Comparison of ENCODE assay signal across 7 mouse cellular contexts in the genomic region with DNA sequence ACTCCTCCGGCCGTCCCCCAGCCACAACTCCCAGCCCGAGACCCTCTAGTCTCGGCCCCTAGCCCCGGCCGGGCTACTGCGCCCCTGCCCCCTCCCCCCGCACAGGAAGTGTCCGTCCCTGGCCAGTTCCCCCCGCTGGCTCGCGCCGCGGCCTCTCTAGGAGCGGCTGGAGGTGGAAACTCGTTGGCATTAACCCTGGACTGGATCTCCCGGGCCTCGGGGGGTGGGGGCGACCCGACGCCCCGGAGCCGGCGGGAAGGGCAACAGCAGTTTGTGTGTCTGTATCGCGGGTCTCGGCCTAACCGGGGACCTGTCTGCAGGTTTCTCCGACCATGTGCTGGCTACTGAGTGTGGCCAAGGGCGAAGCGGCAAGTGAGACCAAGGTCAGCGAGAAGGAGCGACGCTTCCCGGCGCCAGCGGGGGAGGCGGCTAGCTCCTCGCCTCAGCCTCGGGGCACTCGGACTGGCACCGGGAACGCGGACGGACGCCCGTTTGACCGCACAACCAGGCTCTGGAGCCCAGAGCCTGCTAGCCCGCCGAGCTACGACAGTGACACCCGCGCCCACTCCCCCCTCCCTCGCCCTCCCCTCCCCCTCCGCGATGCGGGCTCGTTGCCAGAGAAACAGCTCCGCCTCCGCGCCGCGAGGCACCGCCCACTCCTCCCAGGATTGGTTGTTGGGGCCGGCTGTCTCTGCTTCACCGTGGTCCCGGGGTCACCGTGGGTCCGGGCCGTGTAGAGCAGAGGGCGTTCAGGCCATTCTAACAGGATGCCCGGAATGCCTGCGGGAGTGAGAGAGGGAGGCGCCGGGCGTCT. TPM values are rescaled to one million over a fixed set of nuclear protein-coding genes. Genes with fewer than 3 reads are reported as not detected.
DNase-seq lines count a peak whose midpoint lies in the region; ATAC-seq and TF ChIP-seq lines count a peak whose summit lies in the region.

TSS of gene Zfp768 (minus strand) at position 78 of the 814 bp plus-strand sequence.

- peak; percentile 84 for TF ChIP-seq POLR2A in small intestine, adult 2 months (IDR thresholded peaks at IDR 0.05; ENCODE audit: low read depth, low read length)

- intact Hi-C loops in left cerebral cortex, postnatal 4 days (cut with DNase I), result no loop called here

- H3K27ac ChIP-seq in intestine, postnatal 0 days (ENCODE audit: low read depth, low read length), result peak within 1 kb of the TSS; percentile 99
- peak within 1 kb of the TSS; percentile 93 for H3K27ac ChIP-seq in midbrain, embryonic 12.5 days (replicated peaks)
- peak within 1 kb of the TSS; percentile 96 for H3K27ac ChIP-seq in small intestine, adult 2 months (ENCODE audit: insufficient read depth, low read depth, low read length)

- H3K9ac ChIP-seq in intestine, postnatal 0 days (ENCODE audit: low read depth, low read length), result peak within 1 kb of the TSS; percentile 85
- peak within 1 kb of the TSS; percentile 94 for H3K9ac ChIP-seq in midbrain, embryonic 12.5 days (replicated peaks)

- peaks cover 8% of the 10 kb centered on the region; the same call in 1 of the 2 replicates for H3K36me3 ChIP-seq in intestine, postnatal 0 days (ENCODE audit: control insufficient read depth, insufficient read depth)
- H3K36me3 ChIP-seq in midbrain, embryonic 12.5 days, result peaks cover 24% of the 10 kb centered on the region
- H3K36me3 ChIP-seq in small intestine, adult 2 months (ENCODE audit: control insufficient read depth, insufficient read depth, low read length), result peaks cover 14% of the 10 kb centered on the region

- peak; percentile 89 for DNase-seq in adrenal gland, adult 8-10 months
- DNase-seq in embryo, embryonic 9.5 days (ENCODE audit: extremely low spot score), result peak; percentile 98
- DNase-seq in gonadal fat pad, adult 2 months (ENCODE audit: low read depth), result no peak
- peak; percentile 96 for DNase-seq in left cerebral cortex, postnatal 4 days

- H3K9me3 ChIP-seq in intestine, postnatal 0 days (ENCODE audit: control insufficient read depth), result no peaks in the 10 kb centered on the region
- no peaks in the 10 kb centered on the region for H3K9me3 ChIP-seq in midbrain, embryonic 12.5 days

- peak within 1 kb of the TSS; percentile 75 for H3K4me3 ChIP-seq in intestine, postnatal 0 days (ENCODE audit: low read depth, low read length)
- peak within 1 kb of the TSS; percentile 95 for H3K4me3 ChIP-seq in midbrain, embryonic 12.5 days
- peak within 1 kb of the TSS; percentile 84 for H3K4me3 ChIP-seq in small intestine, adult 2 months (ENCODE audit: low read depth, low read length)

- WGBS in intestine, postnatal 0 days, result under 1% methylated on average over 73 of the region's 76 CpGs
- WGBS in midbrain, embryonic 12.5 days, result under 1% methylated on average over 68 of the region's 76 CpGs
- 1% methylated on average over 74 of the region's 76 CpGs for WGBS in small intestine, adult 2 months

- peaks cover 2% of the 10 kb centered on the region; the same call in 1 of the 2 replicates for H3K4me1 ChIP-seq in intestine, postnatal 0 days (replicated peaks; ENCODE audit: control insufficient read depth, insufficient read depth, low read length)
- H3K4me1 ChIP-seq in midbrain, embryonic 12.5 days, result peaks cover 13% of the 10 kb centered on the region
- H3K4me1 ChIP-seq in small intestine, adult 2 months (ENCODE audit: control insufficient read depth, insufficient read depth, insufficient read length, low read length), result peaks cover 16% of the 10 kb centered on the region

- no peaks in the 10 kb centered on the region for H3K27me3 ChIP-seq in intestine, postnatal 0 days (replicated peaks; ENCODE audit: control insufficient read depth, insufficient read depth, low read length)
- no peaks in the 10 kb centered on the region for H3K27me3 ChIP-seq in midbrain, embryonic 12.5 days
- H3K27me3 ChIP-seq in small intestine, adult 2 months (ENCODE audit: control insufficient read depth, insufficient read depth, low read length), result no peaks in the 10 kb centered on the region

- H3K4me2 ChIP-seq in intestine, postnatal 0 days (replicated peaks; ENCODE audit: low read depth), result peak within 1 kb of the TSS; percentile 84
- peak within 1 kb of the TSS; percentile 77 for H3K4me2 ChIP-seq in midbrain, embryonic 12.5 days (replicated peaks)

- TF ChIP-seq CTCF in intestine, postnatal 0 days (IDR thresholded peaks at IDR 0.05; ENCODE audit: low read depth), result no peak
- no peak for TF ChIP-seq CTCF in small intestine, adult 2 months (IDR thresholded peaks at IDR 0.05; ENCODE audit: extremely low read depth, insufficient read length, insufficient replicate concordance, low read depth, low read length)

- peak; percentile 86 for ATAC-seq in intestine, postnatal 0 days
- ATAC-seq in midbrain, embryonic 12.5 days (ENCODE audit: low FRiP score, low read depth), result peak; percentile 90

RNA-seq across cellular contexts. Expression of gene Zfp768, which starts in this region (rescaled TPM):
- total RNA-seq in adrenal gland, adult 8-10 months (2022), result 10 to 100 TPM; 25.9 to 29.4 (median 28.0) TPM
- 22.5 and 22.7 TPM in 2 replicates for polyA plus RNA-seq in gonadal fat pad, adult 2 months (2012; rRNA removed)
- 16.3 and 18.0 TPM in 2 replicates for polyA plus RNA-seq in intestine, postnatal 0 days (2015; fragmentation: Nextera tagmentation; extraction: Ambion mirVana)
- 10 to 100 TPM; 20.3 to 22.0 TPM for total RNA-seq in left cerebral cortex, postnatal 4 days (2021)
- polyA plus RNA-seq in midbrain, embryonic 12.5 days (2016; fragmentation: Nextera tagmentation; extraction: Ambion mirVana), result 20.5 and 22.3 TPM in 2 replicates
- polyA plus RNA-seq in small intestine, adult 2 months (2012; rRNA removed), result 27.3 and 47.4 TPM in 2 replicates
